Mouse (Mus musculus) embryonic facial prominence, embryonic 15.5 days (tissue): ENCODE measurements at regions not wholly inside any gene's neighbourhood (a gene's known extent, or its start where the extent isn't known, plus 50 kb on each side); places are given as distances from the start of the nearest gene placed in this dataset.
A peak's percentile ranks its signal among the peaks of the same experiment; 100 is the strongest.

Experiments
- ATAC-seq: fragments of 200-750 bp; cut with Nextera tagmentation; 2 replicates; pipeline ENCODE4 v1.8.0; 2017; ENCODE audit warnings: low read depth, moderate TSS enrichment; ENCODE audit not compliant: insufficient number of reproducible peaks, low FRiP score, low TSS enrichment
- H3K27ac ChIP-seq: fragments of 300-500 bp; sonication (generic); replicated peaks from 2 replicates; pipeline ENCODE4 v1.5.1; 2015; ENCODE audit warnings: mild to moderate bottlenecking, inconsistent platforms
- H3K27me3 ChIP-seq: fragments of 300-500 bp; sonication (generic); 2 replicates; pipeline ENCODE4 v1.6.1; 2015; ENCODE audit warnings: inconsistent platforms
- H3K36me3 ChIP-seq: fragments of 300-500 bp; sonication (generic); 2 replicates; pipeline ENCODE4 v1.6.1; 2015; ENCODE audit warnings: mild to moderate bottlenecking, inconsistent platforms
- H3K4me1 ChIP-seq: fragments of 300-500 bp; sonication (generic); 2 replicates; pipeline ENCODE4 v1.6.1; 2015; ENCODE audit warnings: inconsistent platforms
- H3K4me2 ChIP-seq: fragments of 300-500 bp; sonication (generic); replicated peaks from 2 replicates; pipeline ENCODE4 v1.6.1; 2015; ENCODE audit warnings: mild to moderate bottlenecking, inconsistent platforms
- H3K4me3 ChIP-seq: fragments of 300-500 bp; sonication (generic); replicated peaks from 2 replicates; pipeline ENCODE4 v1.5.1; 2015; ENCODE audit warnings: mild to moderate bottlenecking, inconsistent platforms
- H3K9ac ChIP-seq: fragments of 300-500 bp; sonication (generic); 2 replicates; pipeline ENCODE4 v1.6.1; 2015; ENCODE audit warnings: inconsistent platforms
- H3K9me3 ChIP-seq: fragments of 300-500 bp; sonication (generic); replicated peaks from 2 replicates; pipeline ENCODE4 v1.6.1; 2016; ENCODE audit warnings: inconsistent platforms
- WGBS: fragments of 180-500 bp; shearing (Covaris S2); methylation state at CpG from one replicate; pipeline ENCODE4 v1.1.7; 2015; 5-methylcytosine and 5-hydroxymethylcytosine counted together

DNA sequence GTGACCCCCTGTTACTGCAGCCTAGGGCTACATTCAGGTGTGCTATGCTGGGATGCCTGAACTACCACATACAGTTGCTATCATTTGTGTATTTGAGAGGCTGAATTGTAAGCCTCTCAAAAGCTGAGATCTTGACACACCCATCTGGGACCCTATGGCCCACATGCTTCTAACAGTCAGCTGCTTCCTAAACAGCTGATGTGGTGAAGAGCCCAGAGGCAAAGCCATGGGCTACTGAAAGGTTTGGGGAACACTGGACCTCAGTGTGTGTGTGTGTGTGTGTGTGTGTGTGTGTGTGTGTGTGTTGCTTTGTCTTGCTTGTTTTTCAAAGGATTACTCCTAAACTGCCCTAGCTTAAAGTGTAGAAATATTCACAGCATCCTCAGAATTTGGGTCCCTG lies 75.0 kb downstream of the Lbh start:
- H3K27me3 ChIP-seq = no peaks in the 10 kb centered on the region
- no peak overlapping the region for H3K9ac ChIP-seq
- no peak for ATAC-seq
- H3K4me3 ChIP-seq = no peak overlapping the region
- no peak overlapping the region for H3K4me2 ChIP-seq
- H3K4me1 ChIP-seq = peaks cover 13% of the 10 kb centered on the region
- no peaks in the 10 kb centered on the region for H3K36me3 ChIP-seq
- H3K27ac ChIP-seq = no peak overlapping the region
- no peaks in the 10 kb centered on the region for H3K9me3 ChIP-seq

DNA sequence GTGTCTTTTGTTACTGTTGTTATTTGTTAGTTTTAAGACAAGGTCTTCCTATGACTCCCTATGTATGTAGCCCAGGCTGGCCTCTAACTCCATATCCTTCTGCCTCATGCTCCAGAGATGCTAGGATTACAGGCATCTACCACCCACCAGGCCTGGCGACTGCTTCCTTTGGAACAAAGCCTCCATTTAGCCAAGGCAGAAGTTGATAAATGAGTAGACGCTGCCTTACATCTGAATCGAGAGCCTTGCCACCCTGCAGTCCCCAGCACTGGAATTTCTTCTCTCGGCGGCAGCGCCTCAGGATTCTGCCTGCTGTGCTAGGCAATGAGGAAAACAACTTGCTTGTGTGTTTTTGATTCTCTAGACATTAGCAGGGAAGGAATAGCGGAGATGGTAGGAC lies 75.5 kb downstream of the Lbh start:
- Histone ChIP-seq H3K36me3 (no peaks in the 10 kb centered on the region), H3K4me1 (peaks cover 13% of the 10 kb centered on the region), H3K27ac (no peak overlapping the region), H3K27me3 (no peaks in the 10 kb centered on the region), H3K9ac (no peak overlapping the region), H3K4me2 (no peak overlapping the region), H3K4me3 (no peak overlapping the region), H3K9me3 (no peaks in the 10 kb centered on the region)
- 41% methylated on average over 7 of the region's 7 CpGs for WGBS
- ATAC-seq = no peak

DNA sequence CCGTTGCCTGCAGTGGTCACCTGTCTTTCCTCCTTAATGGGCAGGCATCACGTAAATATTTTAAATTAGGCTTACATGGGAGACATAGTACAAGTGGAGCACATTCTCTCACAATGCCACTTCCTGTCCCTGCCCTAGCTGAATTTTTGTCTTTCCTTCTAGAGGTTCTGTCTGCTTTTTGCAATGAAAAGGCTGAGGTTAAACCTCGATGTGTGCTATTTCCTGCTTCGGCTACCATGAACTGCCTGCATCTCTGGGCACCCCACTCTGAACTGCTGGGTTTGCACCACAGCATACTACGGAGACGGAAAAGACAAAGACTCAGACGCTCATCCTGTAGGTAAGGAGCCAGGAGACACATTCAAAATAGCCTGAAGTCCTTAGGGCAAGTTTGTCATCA lies 78.4 kb downstream of the Lbh start:
- no peak overlapping the region for H3K9ac ChIP-seq
- H3K4me3 ChIP-seq = no peak overlapping the region
- H3K27me3 ChIP-seq = no peaks in the 10 kb centered on the region
- WGBS = 51% methylated on average over 7 of the region's 7 CpGs
- no peaks in the 10 kb centered on the region for H3K36me3 ChIP-seq
- H3K9me3 ChIP-seq = no peaks in the 10 kb centered on the region
- ATAC-seq = no peak
- no peak overlapping the region for H3K27ac ChIP-seq
- H3K4me2 ChIP-seq = no peak overlapping the region
- H3K4me1 ChIP-seq = peaks cover 13% of the 10 kb centered on the region

DNA sequence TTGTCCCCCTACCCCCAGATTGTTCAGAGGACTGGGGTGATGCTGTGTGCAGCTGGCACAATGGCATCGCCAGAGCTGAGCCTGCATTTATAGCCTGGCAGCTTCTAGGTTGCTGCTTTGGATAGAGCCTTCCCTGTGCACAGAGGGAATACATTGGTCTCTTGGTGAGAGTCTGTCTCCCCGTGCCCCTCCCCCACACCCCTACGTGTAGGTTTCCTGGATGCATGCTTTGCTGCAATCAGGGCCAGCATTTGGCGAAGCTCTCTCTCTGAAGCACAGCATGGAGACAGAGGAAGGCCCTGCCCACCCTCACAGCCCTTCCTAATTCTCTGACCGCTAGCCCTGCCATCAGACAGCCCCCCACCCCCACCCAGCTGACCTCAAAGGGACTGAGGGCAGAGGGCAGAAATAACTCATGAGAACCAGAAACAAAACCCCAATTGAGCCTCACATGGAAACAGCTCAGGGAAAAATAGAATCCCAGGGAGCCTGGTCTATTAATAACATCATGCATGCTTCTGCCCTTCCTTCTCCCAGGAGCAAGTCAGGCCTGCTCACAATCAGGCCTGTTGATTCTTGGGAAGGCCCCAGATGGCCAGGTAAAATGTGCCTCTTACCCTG lies 79.3 kb downstream of the Lbh start:
- peak overlapping the region; percentile 28; the same call in 1 of the 2 replicates for H3K27ac ChIP-seq
- no peak overlapping the region for H3K4me2 ChIP-seq
- H3K9me3 ChIP-seq = no peaks in the 10 kb centered on the region
- H3K27me3 ChIP-seq = no peaks in the 10 kb centered on the region
- ATAC-seq = 0 out of 2 replicates have a peak, but pooled peaks have one; percentile 46
- peaks cover 13% of the 10 kb centered on the region for H3K4me1 ChIP-seq
- H3K36me3 ChIP-seq = no peaks in the 10 kb centered on the region
- 16% methylated on average over 5 of the region's 5 CpGs for WGBS
- H3K4me3 ChIP-seq = no peak overlapping the region
- no peak overlapping the region for H3K9ac ChIP-seq

DNA sequence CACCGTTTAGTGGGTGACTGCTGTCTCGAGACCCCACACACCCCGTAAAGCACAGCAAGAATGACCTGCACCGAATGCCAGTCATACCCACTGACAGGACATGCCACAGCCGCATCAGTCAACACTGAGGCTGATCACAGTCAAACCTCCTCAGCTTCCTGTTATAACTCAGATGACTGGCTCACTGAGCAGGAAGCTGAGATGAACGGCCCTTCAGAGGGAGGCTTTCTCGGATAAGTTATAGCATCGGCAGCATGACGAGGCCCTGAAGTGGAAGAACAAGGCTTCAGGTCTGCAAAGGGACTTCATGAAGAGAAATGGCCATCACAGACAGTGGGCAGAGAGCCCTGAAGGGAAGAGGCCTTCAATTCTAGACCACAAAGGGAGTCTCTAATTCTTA lies 87.0 kb downstream of the Lbh start:
- Histone ChIP-seq H3K4me2 (no peak overlapping the region), H3K4me1 (peaks cover 8% of the 10 kb centered on the region; the same call in 1 of the 2 replicates), H3K9ac (no peak overlapping the region), H3K4me3 (no peak overlapping the region), H3K27me3 (no peaks in the 10 kb centered on the region), H3K27ac (no peak overlapping the region), H3K9me3 (no peaks in the 10 kb centered on the region), H3K36me3 (no peaks in the 10 kb centered on the region)
- WGBS = 81% methylated on average over 9 of the region's 9 CpGs
- ATAC-seq = no peak

DNA sequence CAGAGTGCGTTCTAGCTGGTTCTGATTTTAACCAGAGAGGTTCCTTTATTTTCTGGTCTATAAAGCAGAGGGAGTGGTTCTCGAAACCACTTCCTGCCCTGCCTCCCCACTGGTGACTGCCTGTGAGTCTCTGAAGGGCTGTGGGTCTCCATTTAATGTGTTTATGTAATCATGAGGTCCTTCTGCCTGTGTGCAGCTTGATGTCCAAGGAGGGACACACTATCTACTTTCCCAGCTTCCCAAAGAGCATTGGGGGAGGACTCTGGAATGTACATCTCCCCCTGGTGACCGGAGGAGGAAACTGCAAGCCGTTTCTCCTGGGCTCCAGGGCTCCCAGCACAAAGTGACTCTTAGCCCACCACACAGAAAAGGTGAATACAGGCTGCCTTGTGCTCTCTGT lies 90.8 kb downstream of the Lbh start:
- WGBS = 52% methylated on average over 4 of the region's 4 CpGs
- Histone ChIP-seq H3K27ac (peak overlapping the region; percentile 67; the same call in 1 of the 2 replicates), H3K9me3 (no peaks in the 10 kb centered on the region), H3K4me2 (no peak overlapping the region), H3K36me3 (no peaks in the 10 kb centered on the region), H3K4me3 (no peak overlapping the region), H3K4me1 (peaks cover 14% of the 10 kb centered on the region), H3K27me3 (no peaks in the 10 kb centered on the region), H3K9ac (no peak overlapping the region)
- ATAC-seq = no peak

DNA sequence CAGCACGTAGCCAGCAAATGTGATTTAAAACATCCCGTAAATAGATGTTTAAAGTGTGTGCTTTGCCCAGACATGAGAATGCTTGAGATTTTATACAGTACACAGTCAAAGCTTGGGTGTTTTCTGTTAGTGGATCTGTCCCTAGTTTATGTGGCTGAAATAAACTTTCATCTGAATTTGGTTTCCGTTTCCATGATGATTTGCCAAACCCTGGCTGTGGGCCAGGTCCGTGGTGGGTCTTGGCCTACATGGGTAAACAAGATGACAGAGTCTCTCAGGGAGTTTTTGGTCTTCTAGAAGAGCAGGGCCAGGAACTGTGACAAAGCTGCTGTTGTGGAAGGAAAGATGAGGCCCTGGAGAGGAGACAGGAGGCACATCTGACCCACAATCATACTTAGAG lies 91.9 kb downstream of the Lbh start:
- Histone ChIP-seq H3K27ac (peak overlapping the region; percentile 67), H3K36me3 (no peaks in the 10 kb centered on the region), H3K4me3 (no peak overlapping the region), H3K4me2 (no peak overlapping the region), H3K9ac (no peak overlapping the region), H3K9me3 (no peaks in the 10 kb centered on the region), H3K4me1 (peaks cover 14% of the 10 kb centered on the region), H3K27me3 (no peaks in the 10 kb centered on the region)
- ATAC-seq = no peak
- WGBS = 37% methylated on average over 4 of the region's 4 CpGs

DNA sequence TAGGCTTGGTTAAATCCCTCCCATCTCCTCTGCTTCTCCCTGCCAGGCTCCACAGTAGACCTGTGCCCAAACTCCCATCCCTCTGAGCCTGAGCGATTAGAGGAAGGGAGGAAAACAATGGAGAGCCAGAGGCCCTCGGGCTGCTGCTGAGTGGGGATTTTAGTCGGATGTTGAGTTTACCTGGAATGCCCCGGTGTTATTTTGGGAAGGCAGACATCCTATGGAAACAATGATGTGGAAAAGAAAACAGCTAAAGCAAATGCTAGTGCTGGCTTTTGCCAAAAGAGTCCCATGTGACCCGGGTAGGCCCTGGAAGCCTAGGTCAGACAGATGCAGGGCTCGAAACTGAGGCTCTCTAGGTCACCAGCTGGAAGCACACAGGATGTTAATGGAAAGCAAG lies 94.3 kb downstream of the Lbh start:
- Histone ChIP-seq H3K4me1 (peaks cover 14% of the 10 kb centered on the region), H3K36me3 (no peaks in the 10 kb centered on the region), H3K9me3 (no peaks in the 10 kb centered on the region), H3K27me3 (no peaks in the 10 kb centered on the region), H3K4me3 (no peak overlapping the region), H3K9ac (no peak overlapping the region), H3K27ac (no peak overlapping the region), H3K4me2 (no peak overlapping the region)
- ATAC-seq = no peak
- WGBS = 24% methylated on average over 6 of the region's 6 CpGs

DNA sequence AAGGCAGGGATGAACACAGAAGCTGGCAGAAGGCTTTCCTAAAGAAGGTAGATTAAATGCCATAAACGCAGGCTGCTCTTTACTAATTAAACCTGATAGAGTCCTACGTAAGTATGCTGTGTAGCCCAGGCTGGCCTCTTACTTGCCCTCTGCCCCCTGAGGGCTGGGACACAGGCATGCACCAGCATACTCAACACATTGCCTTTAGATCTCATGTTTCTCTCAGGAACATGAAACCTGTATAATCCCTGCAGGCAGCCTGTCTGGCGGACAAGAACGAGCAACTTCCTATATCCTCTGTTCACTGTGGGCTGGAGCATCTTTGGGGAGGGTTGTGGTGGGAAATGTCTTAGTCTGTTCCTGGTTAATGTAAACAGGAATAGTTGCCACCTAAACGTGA lies 94.8 kb upstream of the Lclat1 start:
- no peak for ATAC-seq
- Histone ChIP-seq H3K9ac (no peak overlapping the region), H3K36me3 (no peaks in the 10 kb centered on the region), H3K27ac (0 out of 2 replicates have a peak overlapping the region, but pooled peaks have one; percentile 2), H3K4me2 (no peak overlapping the region), H3K27me3 (no peaks in the 10 kb centered on the region), H3K4me1 (peaks cover 14% of the 10 kb centered on the region), H3K9me3 (no peaks in the 10 kb centered on the region), H3K4me3 (no peak overlapping the region)
- 23% methylated on average over 5 of the region's 5 CpGs for WGBS

DNA sequence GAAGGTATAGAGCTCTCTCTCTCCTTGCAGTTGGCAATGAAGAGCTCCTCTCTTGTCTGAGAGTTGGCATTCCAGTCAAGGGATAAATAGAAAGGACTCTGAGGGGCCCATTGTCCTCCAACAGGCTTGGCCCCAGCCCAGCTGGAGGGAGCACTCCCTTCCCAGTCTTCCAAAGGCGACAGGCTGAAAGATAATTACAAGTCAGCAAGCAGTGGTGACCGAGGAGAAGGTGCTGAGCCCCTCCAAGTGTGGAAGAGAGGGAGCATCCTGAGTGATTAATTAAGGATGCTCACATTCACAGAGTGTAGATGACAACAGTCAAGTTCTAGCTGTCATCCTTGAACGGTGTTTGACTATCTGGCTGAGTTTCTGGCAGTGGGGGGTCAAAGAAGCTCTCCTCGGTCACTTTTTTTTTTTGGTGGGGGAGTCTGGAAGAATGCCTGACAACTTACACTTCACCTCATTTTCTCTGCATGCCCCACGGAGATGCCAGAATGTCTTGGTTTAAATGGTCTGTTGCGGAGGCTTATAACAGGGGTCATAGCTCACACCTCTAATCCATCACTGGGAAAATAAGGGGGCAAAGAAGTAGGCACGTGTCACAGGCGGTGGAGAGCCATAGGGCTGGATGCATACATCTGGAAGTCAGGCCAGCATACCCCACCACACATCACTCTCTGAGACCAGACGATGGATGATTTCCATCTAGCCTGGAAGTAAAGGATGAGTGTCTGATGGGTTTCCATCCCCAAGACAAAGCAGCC lies 93.5 kb upstream of the Lclat1 start:
- no peak overlapping the region for H3K27ac ChIP-seq
- 59% methylated on average over 9 of the region's 9 CpGs for WGBS
- no peak overlapping the region for H3K4me3 ChIP-seq
- no peaks in the 10 kb centered on the region for H3K9me3 ChIP-seq
- H3K4me1 ChIP-seq = peaks cover 14% of the 10 kb centered on the region
- no peak for ATAC-seq
- H3K9ac ChIP-seq = no peak overlapping the region
- no peak overlapping the region for H3K4me2 ChIP-seq
- H3K27me3 ChIP-seq = no peaks in the 10 kb centered on the region
- no peaks in the 10 kb centered on the region for H3K36me3 ChIP-seq

DNA sequence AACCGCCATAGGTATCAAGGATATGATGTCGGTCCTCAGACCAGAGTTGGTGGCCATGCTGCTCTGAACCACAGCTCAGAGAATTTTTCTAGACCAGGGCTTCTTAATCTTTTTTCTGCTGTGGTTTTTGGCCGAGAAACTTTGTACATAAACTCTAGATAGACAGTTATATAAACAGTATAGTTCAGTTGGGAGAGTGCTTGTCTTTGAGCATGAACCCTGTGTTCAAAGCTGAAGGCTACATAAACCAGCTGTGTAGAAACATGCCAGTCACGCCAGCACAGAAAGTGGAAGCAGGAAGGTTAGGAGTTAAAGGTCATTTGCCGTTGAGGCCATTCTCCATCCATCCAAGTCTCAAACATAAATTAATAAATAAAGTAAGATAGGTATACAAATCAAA lies 90.6 kb upstream of the Lclat1 start:
- 81% methylated on average over 5 of the region's 5 CpGs for WGBS
- ATAC-seq = no peak

DNA sequence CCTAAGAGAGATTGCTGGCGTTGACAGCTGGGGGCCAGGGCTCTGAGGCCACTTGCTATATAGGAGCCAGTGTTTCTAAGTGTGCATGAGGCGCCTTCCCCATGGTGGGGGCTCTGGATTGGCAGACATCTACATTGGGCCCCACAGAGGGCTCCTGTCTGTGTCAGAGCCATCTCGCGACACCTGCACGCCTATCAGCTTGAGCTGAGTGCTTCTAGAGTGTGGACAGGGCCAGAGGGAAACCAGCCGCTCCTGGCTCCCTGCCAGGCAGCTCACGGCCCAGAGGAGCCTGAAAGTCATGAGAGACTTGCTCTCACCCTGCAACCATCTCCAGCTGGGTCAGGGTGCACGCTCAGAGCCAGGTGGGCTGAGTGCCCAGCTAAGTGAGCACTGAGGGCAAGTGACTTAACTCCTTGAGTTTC lies 85.1 kb upstream of the Lclat1 start:
- Histone ChIP-seq H3K9ac (no peak overlapping the region), H3K9me3 (no peaks in the 10 kb centered on the region), H3K4me3 (no peak overlapping the region), H3K27me3 (no peaks in the 10 kb centered on the region), H3K4me1 (peaks cover 6% of the 10 kb centered on the region), H3K4me2 (no peak overlapping the region), H3K36me3 (no peaks in the 10 kb centered on the region), H3K27ac (no peak overlapping the region)
- peak; percentile 67; the same call in 1 of the 2 replicates for ATAC-seq
- WGBS = 42% methylated on average over 8 of the region's 8 CpGs

More for the DNA sequence above, 90.6 kb upstream of the Lclat1 start:
- Histone ChIP-seq H3K27me3 (no peaks in the 10 kb centered on the region), H3K4me1 (peaks cover 5% of the 10 kb centered on the region; the same call in 1 of the 2 replicates), H3K9ac (no peak overlapping the region), H3K27ac (no peak overlapping the region), H3K4me3 (no peak overlapping the region), H3K9me3 (no peaks in the 10 kb centered on the region), H3K36me3 (no peaks in the 10 kb centered on the region), H3K4me2 (no peak overlapping the region)
